Mouse (Mus musculus): ENCODE results near the gene Sos2.
A peak's percentile ranks its signal among the peaks of the same experiment; 100 is the strongest.
"Not testable (repeated sequence)": the region's sequence is repeated elsewhere in the genome, so short reads cannot be mapped to it uniquely, and the experiment has no call there.

Gene Sos2

DNA sequence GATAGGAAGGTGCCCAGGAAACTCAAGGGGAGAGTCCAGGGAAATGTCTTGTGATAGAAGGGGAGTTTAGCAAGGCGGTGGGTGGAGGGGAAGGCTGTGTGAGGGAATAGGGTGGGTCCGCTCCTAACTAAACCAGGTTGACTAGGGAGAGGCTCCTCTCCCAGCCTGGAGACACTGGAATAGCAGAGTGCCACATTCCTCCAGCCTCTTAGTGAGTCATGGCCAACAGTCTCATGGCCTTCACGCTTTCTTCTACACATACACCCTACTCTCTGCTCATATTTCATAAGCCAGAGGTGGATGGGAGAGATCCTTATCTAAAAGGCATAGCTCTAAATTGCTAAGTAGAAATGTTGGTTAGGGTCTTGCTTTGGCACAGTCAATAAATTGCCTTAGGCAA, 111.7 kb downstream of the Sos2 start:
- no peak for DNase-seq (ENCODE audit: low read depth)

GRCm38 (mm10) chr12:69568266-69568665, 113.4 kb downstream of the Sos2 start:
- DNase-seq (ENCODE audit: low read depth): no peak

DNA sequence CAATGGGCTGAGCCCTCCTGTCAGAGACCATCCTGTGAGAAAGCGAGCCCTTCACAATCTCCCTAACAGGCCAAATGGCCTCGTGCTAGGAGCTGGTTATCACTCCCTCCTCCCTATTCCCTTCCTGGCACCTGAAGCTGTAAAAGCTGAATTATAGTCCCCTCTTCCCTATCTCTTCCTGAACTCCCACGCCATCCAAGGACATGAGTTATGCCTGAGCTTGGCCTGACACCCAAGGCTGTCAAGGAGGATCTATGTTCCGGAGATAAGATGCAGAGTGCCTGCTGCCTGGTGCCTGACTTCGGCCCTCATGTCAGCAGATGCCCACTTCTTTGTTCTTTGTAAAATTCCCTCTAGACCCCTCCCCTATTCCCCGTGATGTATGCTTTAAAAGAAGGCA, 120.6 kb downstream of the Sos2 start:
- not testable (repeated sequence) for DNase-seq (ENCODE audit: low read depth)

- DNase-seq (ENCODE audit: low read depth): peak; percentile 63
Observed at GRCm38 (mm10) chr12:69556221-69556861, 125.3 kb downstream of the Sos2 start.

GRCm38 (mm10) chr12:69545456-69546178, 136.0 kb downstream of the Sos2 start:
- DNase-seq (ENCODE audit: low read depth): no peak

DNA sequence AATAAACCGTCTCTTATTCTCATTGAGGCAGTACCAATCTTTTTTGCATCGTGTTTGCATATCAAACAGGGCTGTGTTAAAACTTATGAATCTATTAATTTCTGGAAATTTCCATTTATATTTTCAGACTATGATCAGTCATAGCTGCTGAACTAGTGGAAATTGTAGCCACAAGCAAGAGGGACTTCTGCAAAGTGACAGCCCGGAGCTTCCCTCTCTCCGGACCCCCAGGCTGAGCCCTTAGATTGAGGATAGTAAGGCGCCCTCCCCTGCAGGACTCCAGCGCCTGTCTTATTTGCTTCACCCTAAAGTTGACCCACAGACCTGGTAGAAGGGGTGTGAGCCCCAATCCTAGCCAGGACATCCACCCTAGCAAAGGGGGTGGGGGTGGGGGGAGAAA, 136.7 kb downstream of the Sos2 start:
- DNase-seq (ENCODE audit: low read depth): no peak

DNA sequence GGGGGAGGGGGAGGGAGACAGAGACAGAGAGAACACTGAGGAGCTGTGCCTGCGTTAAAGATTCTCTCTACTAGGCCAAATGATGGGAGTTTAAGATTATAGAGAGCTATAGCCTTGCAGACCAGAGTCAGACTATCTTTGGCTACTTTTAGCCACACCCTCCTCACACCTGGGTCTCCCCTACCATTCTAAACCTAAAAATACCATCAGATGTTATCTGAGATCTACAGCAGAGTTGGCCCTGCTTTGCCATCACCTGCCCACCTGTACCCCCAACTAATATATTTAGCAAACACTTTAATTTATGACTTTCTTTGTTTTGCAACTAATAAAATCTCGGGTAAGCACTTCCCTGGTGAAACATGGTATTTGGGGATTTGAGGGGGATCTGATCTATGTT, 137.1 kb downstream of the Sos2 start:
- DNase-seq (ENCODE audit: low read depth): no peak

DNA sequence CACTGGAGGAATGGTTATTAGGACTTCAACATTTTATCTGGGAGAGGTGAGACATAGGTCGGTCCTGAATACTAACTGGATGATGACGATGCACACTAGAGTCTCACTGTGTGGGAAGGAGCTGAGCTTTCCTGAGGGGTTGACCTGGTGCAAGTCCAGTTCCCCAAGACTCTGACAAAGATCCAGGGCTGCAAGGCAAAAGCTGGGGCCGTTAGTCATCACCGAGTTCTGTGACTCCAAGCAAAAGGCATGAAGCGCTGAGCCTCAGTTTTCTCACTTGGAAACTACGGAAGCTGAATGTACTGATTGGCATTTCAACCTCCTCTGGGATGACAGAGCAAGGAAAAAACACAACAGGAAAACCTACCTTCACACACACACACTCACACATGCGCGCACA, 139.3 kb downstream of the Sos2 start:
- peak; percentile 65 for DNase-seq (ENCODE audit: low read depth)

- DNase-seq (ENCODE audit: low read depth): no peak
Observed at GRCm38 (mm10) chr12:69541663-69542062, 140.0 kb downstream of the Sos2 start.

GRCm38 (mm10) chr12:69539353-69539752, 142.3 kb downstream of the Sos2 start:
- peak; percentile 40 for DNase-seq (ENCODE audit: low read depth)

DNA sequence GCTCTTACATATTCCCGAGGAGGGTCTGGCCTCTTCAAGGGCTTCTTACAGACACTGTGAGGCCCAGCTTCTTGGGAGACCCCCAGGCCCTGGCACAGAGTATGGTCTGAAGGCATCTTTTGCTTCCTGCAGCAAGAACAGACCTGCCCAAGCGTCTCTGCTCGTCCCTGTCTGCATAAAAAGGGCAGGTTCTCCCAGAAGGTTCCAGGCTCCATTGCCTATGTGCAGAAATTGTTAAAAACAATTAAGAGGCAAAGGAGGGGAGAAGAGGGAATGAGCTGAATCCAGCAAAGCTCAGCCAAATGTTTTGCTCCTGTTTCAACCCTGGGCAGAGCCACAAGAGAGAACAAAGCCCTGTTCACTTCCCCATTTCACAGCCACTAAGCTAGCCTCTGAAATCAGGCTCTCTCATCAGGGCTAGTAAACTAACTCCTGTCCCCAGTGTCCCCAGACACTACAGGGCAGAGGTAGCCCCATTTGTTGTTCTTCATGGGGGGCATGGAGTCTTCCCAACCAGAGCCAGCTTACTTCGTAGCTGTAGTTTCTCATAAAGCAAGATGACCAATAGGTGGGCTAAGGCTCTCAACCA, 143.2 kb downstream of the Sos2 start:
- DNase-seq (ENCODE audit: low read depth): no peak

- DNase-seq (ENCODE audit: low read depth): peak; percentile 79
Observed at GRCm38 (mm10) chr12:69537675-69538361, 143.8 kb downstream of the Sos2 start.

- DNase-seq (ENCODE audit: low read depth): peak; percentile 86
Observed at GRCm38 (mm10) chr12:69537243-69537674, 144.4 kb downstream of the Sos2 start.

- DNase-seq (ENCODE audit: low read depth): no peak
Observed at GRCm38 (mm10) chr12:69536616-69537242, 144.9 kb downstream of the Sos2 start.

All from fibroblast of lung, adult 2 months (primary cell).